Mouse (Mus musculus): ENCODE data around the gene Tmie. TPM values are rescaled to one million over a fixed set of nuclear protein-coding genes. Genes with fewer than 3 reads are reported as not detected.

Gene Tmie
- polyA plus RNA-seq (2014; fragmentation: Nextera tagmentation; extraction: Ambion mirVana): 0.32 and 0.70 TPM in 2 replicates

DNA sequence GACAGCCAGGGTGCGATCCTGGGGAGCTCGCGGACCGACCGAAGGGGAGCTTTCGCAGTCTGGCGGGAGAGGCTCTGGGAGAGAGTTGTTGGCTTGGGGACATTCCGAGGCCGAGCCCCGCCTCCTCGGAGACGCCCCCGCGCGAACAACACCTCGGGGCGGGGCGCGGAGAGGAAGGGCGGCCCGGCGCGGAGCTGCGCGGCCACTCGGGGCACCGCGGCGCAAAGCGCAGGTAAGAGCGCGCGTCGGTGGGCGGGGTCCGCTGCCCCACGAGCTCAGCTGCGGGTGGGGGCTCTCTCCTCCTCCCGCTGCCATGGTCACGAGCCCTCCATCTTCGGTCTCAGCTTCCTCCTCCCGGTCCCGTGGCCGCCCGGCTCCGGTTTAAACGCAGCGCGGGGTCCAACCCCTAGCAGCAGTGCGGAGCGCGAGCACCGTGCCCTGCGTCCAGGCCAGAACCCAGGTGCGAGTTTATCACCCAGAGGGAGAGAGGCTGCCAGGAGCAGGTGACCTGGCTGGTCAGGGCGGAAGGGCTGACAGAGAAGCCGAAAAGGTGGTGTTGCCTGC is at the start of gene Tmie:
Gene Tmie (minus strand): TSS at position 116 of the 564 bp plus-strand sequence.
- Histone ChIP-seq H3K4me3 (ENCODE audit: low read depth, low read length) (peak within 1 kb of the TSS; percentile 43), H3K4me2 (ENCODE audit: low read depth) (peak within 1 kb of the TSS; percentile 81), H3K9ac (ENCODE audit: low read length) (no peak within 1 kb of the TSS; the same call in 1 of the 2 replicates), H3K27ac (ENCODE audit: low read depth, low read length) (no peak within 1 kb of the TSS), H3K36me3 (ENCODE audit: control insufficient read depth, insufficient read depth, low read length) (no peaks in the 10 kb centered on the region), H3K4me1 (ENCODE audit: control insufficient read depth, insufficient read depth, low read length) (peaks cover 5% of the 10 kb centered on the region), H3K27me3 (ENCODE audit: control insufficient read depth, insufficient read depth, low read length) (peaks cover 32% of the 10 kb centered on the region), H3K9me3 (ENCODE audit: control insufficient read depth, low read length) (no peaks in the 10 kb centered on the region)
- WGBS: 1% methylated on average over 57 of the region's 57 CpGs
- ATAC-seq (ENCODE audit: insufficient read depth, low FRiP score, low TSS enrichment) (no peak), DNase-seq (ENCODE audit: low spot score) (peak; percentile 42)

- no peaks in the 10 kb centered on the region for H3K9me3 ChIP-seq (ENCODE audit: control insufficient read depth, low read length)
- H3K4me3 ChIP-seq (ENCODE audit: low read depth, low read length): no peak overlapping the region
- no peak for ATAC-seq (ENCODE audit: insufficient read depth, low FRiP score, low TSS enrichment)
- H3K36me3 ChIP-seq (ENCODE audit: control insufficient read depth, insufficient read depth, low read length): no peaks in the 10 kb centered on the region
- peak; percentile 79 for DNase-seq (ENCODE audit: low spot score)
- no peaks in the 10 kb centered on the region for H3K27me3 ChIP-seq (ENCODE audit: control insufficient read depth, insufficient read depth, low read length)
- H3K9ac ChIP-seq (ENCODE audit: low read length): no peak overlapping the region
- H3K27ac ChIP-seq (ENCODE audit: low read depth, low read length): no peak overlapping the region
- no peaks in the 10 kb centered on the region for H3K4me1 ChIP-seq (ENCODE audit: control insufficient read depth, insufficient read depth, low read length)
- 17% methylated on average over 7 of the region's 7 CpGs for WGBS
- H3K4me2 ChIP-seq (ENCODE audit: low read depth): no peak overlapping the region
Measured at GRCm38 (mm10) chr9:110922759-110923158, 42.8 kb upstream of the Tmie start.

GRCm38 (mm10) chr9:110920665-110921419 is 40.9 kb upstream of the Tmie start:
- no peak overlapping the region for H3K27ac ChIP-seq (ENCODE audit: low read depth, low read length)
- H3K4me1 ChIP-seq (ENCODE audit: control insufficient read depth, insufficient read depth, low read length): no peaks in the 10 kb centered on the region
- ATAC-seq (ENCODE audit: insufficient read depth, low FRiP score, low TSS enrichment) (no peak), DNase-seq (ENCODE audit: low spot score) (no peak)
- no peaks in the 10 kb centered on the region for H3K27me3 ChIP-seq (ENCODE audit: control insufficient read depth, insufficient read depth, low read length)
- H3K36me3 ChIP-seq (ENCODE audit: control insufficient read depth, insufficient read depth, low read length): no peaks in the 10 kb centered on the region
- H3K9me3 ChIP-seq (ENCODE audit: control insufficient read depth, low read length): no peaks in the 10 kb centered on the region
- 61% methylated on average over 15 of the region's 15 CpGs for WGBS
- H3K4me2 ChIP-seq (ENCODE audit: low read depth): no peak overlapping the region
- no peak overlapping the region for H3K9ac ChIP-seq (ENCODE audit: low read length)
- H3K4me3 ChIP-seq (ENCODE audit: low read depth, low read length): no peak overlapping the region

- H3K27ac ChIP-seq (ENCODE audit: low read depth, low read length): no peak within 1 kb of the TSS
- H3K27me3 ChIP-seq (ENCODE audit: control insufficient read depth, insufficient read depth, low read length): no peaks in the 10 kb centered on the region
- ATAC-seq (ENCODE audit: insufficient read depth, low FRiP score, low TSS enrichment): no peak
- H3K4me2 ChIP-seq (ENCODE audit: low read depth): no peak within 1 kb of the TSS
- no peak within 1 kb of the TSS for H3K4me3 ChIP-seq (ENCODE audit: low read depth, low read length)
- no peak for DNase-seq (ENCODE audit: low spot score)
- no peak within 1 kb of the TSS for H3K9ac ChIP-seq (ENCODE audit: low read length)
- no peaks in the 10 kb centered on the region for H3K4me1 ChIP-seq (ENCODE audit: control insufficient read depth, insufficient read depth, low read length)
- 91% methylated on average over 7 of the region's 7 CpGs for WGBS
- no peaks in the 10 kb centered on the region for H3K9me3 ChIP-seq (ENCODE audit: control insufficient read depth, low read length)
- no peaks in the 10 kb centered on the region for H3K36me3 ChIP-seq (ENCODE audit: control insufficient read depth, insufficient read depth, low read length)
Measured at GRCm38 (mm10) chr9:110916786-110917185, 36.9 kb upstream of the Tmie start, which contains the start of gene Fam240a. TSS of gene Fam240a (minus strand) at chr9:110916861.

DNA sequence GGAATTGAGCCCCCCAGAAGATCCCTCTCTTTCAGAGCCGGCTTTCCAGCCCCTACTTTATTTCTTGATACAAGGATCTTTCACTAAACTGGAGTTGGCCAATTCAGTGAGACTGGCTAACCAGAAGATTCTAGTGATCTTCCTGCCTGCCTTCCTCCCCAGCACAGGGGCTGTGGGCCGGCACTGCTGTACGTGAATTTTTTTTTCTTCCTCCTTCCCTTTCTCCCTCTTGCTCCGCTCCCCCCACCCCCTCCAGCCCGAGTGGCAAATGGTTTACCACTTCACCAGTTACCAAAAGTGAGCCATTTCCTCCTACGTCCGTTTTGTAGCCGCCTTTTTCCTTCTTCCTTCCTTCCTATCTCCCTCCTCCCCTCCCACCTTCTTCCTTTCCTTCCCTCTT is 35.6 kb upstream of the Tmie start:
- Histone ChIP-seq H3K4me2 (ENCODE audit: low read depth) (no peak overlapping the region), H3K4me3 (ENCODE audit: low read depth, low read length) (no peak overlapping the region), H3K9me3 (ENCODE audit: control insufficient read depth, low read length) (no peaks in the 10 kb centered on the region), H3K27me3 (ENCODE audit: control insufficient read depth, insufficient read depth, low read length) (no peaks in the 10 kb centered on the region), H3K4me1 (ENCODE audit: control insufficient read depth, insufficient read depth, low read length) (no peaks in the 10 kb centered on the region), H3K9ac (ENCODE audit: low read length) (no peak overlapping the region), H3K36me3 (ENCODE audit: control insufficient read depth, insufficient read depth, low read length) (no peaks in the 10 kb centered on the region), H3K27ac (ENCODE audit: low read depth, low read length) (no peak overlapping the region)
- WGBS: 68% methylated on average over 8 of the region's 8 CpGs
- no peak for DNase-seq (ENCODE audit: low spot score)
- no peak for ATAC-seq (ENCODE audit: insufficient read depth, low FRiP score, low TSS enrichment)

- Histone ChIP-seq H3K27me3 (ENCODE audit: control insufficient read depth, insufficient read depth, low read length) (no peaks in the 10 kb centered on the region), H3K9me3 (ENCODE audit: control insufficient read depth, low read length) (no peaks in the 10 kb centered on the region)
- ATAC-seq (ENCODE audit: insufficient read depth, low FRiP score, low TSS enrichment): no peak
Measured at GRCm38 (mm10) chr9:110914631-110915236, 34.8 kb upstream of the Tmie start.

DNA sequence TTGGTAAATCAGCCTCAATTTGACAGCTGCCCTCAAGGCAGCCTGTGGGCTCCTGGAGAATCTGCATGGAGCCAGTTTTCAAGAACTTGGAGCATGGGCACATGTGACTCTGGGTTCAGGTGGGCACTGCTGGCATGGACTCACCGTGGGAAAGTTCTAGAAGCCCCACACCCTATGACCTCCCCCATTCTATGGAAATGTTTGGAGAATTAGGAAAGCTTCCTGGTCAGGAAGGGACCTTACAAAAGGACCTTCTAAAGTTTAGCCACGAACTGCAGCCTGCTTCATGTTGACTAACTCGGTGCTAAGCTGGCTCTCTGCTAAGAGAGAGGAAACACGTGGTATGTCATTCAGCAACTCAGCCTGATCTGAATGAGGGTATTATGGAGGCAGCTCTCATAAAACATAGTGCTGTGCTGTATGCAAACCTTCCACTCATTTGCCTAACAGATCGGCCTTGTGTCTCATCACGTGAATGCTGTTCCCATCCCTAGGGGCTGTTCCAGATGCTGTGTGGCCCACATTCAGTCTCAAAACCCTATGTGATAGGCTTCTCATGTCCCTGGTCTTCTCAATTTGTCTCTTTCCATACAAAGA is 29.6 kb upstream of the Tmie start:
- H3K27me3 ChIP-seq (ENCODE audit: control insufficient read depth, insufficient read depth, low read length): no peaks in the 10 kb centered on the region
- H3K36me3 ChIP-seq (ENCODE audit: control insufficient read depth, insufficient read depth, low read length): no peaks in the 10 kb centered on the region
- ATAC-seq (ENCODE audit: insufficient read depth, low FRiP score, low TSS enrichment) (no peak), DNase-seq (ENCODE audit: low spot score) (no peak)
- H3K9me3 ChIP-seq (ENCODE audit: control insufficient read depth, low read length): no peaks in the 10 kb centered on the region
- H3K27ac ChIP-seq (ENCODE audit: low read depth, low read length): no peak overlapping the region
- no peak overlapping the region for H3K4me3 ChIP-seq (ENCODE audit: low read depth, low read length)
- no peaks in the 10 kb centered on the region for H3K4me1 ChIP-seq (ENCODE audit: control insufficient read depth, insufficient read depth, low read length)
- WGBS: 79% methylated on average over 6 of the region's 6 CpGs
- H3K4me2 ChIP-seq (ENCODE audit: low read depth): no peak overlapping the region
- H3K9ac ChIP-seq (ENCODE audit: low read length): no peak overlapping the region

More at GRCm38 (mm10) chr9:110914631-110915236, 34.8 kb upstream of the Tmie start:
- DNase-seq (ENCODE audit: low spot score): no peak
- Histone ChIP-seq H3K4me3 (ENCODE audit: low read depth, low read length) (no peak overlapping the region), H3K4me2 (ENCODE audit: low read depth) (no peak overlapping the region), H3K9ac (ENCODE audit: low read length) (peak overlapping the region; percentile 36; the same call in 1 of the 2 replicates), H3K4me1 (ENCODE audit: control insufficient read depth, insufficient read depth, low read length) (no peaks in the 10 kb centered on the region), H3K27ac (ENCODE audit: low read depth, low read length) (no peak overlapping the region), H3K36me3 (ENCODE audit: control insufficient read depth, insufficient read depth, low read length) (no peaks in the 10 kb centered on the region)
- WGBS: 61% methylated on average over 21 of the region's 21 CpGs

DNA sequence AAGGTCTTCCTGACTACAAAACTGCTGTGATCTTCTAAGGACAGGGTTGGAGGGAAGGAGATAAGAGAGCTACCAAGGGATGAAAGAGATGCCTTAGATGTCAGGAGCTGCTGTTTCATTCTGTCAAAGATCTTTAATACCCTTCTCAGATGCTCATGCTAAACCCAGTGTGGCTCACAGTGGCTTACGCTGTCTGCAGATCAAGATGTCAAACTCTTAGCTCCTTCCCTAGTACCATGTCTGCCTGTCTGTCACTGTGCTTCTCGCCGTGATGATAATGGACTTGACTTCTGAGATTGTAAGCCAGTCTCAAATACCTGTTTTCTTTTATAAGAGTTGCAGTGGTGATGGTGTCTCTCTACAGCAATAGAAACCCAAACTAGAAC is 28.7 kb upstream of the Tmie start:
- Histone ChIP-seq H3K9me3 (ENCODE audit: control insufficient read depth, low read length) (no peaks in the 10 kb centered on the region), H3K9ac (ENCODE audit: low read length) (no peak overlapping the region), H3K4me1 (ENCODE audit: control insufficient read depth, insufficient read depth, low read length) (no peaks in the 10 kb centered on the region), H3K4me2 (ENCODE audit: low read depth) (no peak overlapping the region), H3K27ac (ENCODE audit: low read depth, low read length) (no peak overlapping the region), H3K36me3 (ENCODE audit: control insufficient read depth, insufficient read depth, low read length) (no peaks in the 10 kb centered on the region), H3K4me3 (ENCODE audit: low read depth, low read length) (no peak overlapping the region), H3K27me3 (ENCODE audit: control insufficient read depth, insufficient read depth, low read length) (no peaks in the 10 kb centered on the region)
- no peak for ATAC-seq (ENCODE audit: insufficient read depth, low FRiP score, low TSS enrichment)
- WGBS: 95% methylated on average over 3 of the region's 3 CpGs
- DNase-seq (ENCODE audit: low spot score): no peak
